Mouse (Mus musculus) embryonic facial prominence, embryonic 11.5 days (tissue): Measurements from ENCODE around the gene Btbd8. TPM values are rescaled to one million over a fixed set of nuclear protein-coding genes. Genes with fewer than 3 reads are reported as not detected.

Experiments used
- ATAC-seq: fragments of 200-750 bp; cut with Nextera tagmentation; replicated peaks from 2 replicates; pipeline ENCODE4 v1.8.0; 2017; ENCODE audit warnings: low read depth; ENCODE audit not compliant: insufficient number of reproducible peaks, low FRiP score, low TSS enrichment
- DNase-seq: peaks from one replicate; pipeline ENCODE4 v3.0.0-alpha.2; 2015; ENCODE audit warnings: low spot score
- H3K27ac ChIP-seq: fragments of 300-500 bp; sonication (generic); replicated peaks from 2 replicates; pipeline ENCODE4 v1.5.1; 2014; ENCODE audit warnings: mild to moderate bottlenecking, low read depth, low read length, control low read depth
- H3K27me3 ChIP-seq: fragments of 300-500 bp; sonication (generic); 2 replicates; pipeline ENCODE4 v1.6.1; 2014; ENCODE audit warnings: mild to moderate bottlenecking, low read length, moderate library complexity, mixed read lengths; ENCODE audit not compliant: control insufficient read depth, insufficient read depth
- H3K36me3 ChIP-seq: fragments of 300-500 bp; sonication (generic); replicated peaks from 2 replicates; pipeline ENCODE4 v1.6.1; 2014; ENCODE audit warnings: low read depth, mild to moderate bottlenecking, low read length, moderate library complexity, mixed read lengths; ENCODE audit not compliant: control insufficient read depth, insufficient read depth
- H3K4me1 ChIP-seq: fragments of 300-500 bp; sonication (generic); 2 replicates; pipeline ENCODE4 v1.6.1; 2014; ENCODE audit warnings: low read length, mixed read lengths; ENCODE audit not compliant: control insufficient read depth, insufficient read depth
- H3K4me2 ChIP-seq: fragments of 300-500 bp; sonication (generic); 2 replicates; pipeline ENCODE4 v1.6.1; 2014; ENCODE audit warnings: low read depth, mild to moderate bottlenecking, control low read depth, low read length, moderate library complexity
- H3K4me3 ChIP-seq: fragments of 300-500 bp; sonication (generic); 2 replicates; pipeline ENCODE4 v1.5.1; 2014; ENCODE audit warnings: low read depth, low read length, control low read depth
- H3K9ac ChIP-seq: fragments of 300-500 bp; sonication (generic); replicated peaks from 2 replicates; pipeline ENCODE4 v1.6.1; 2014; ENCODE audit warnings: mild to moderate bottlenecking, control low read depth, low read length
- H3K9me3 ChIP-seq: fragments of 300-500 bp; sonication (generic); replicated peaks from 2 replicates; pipeline ENCODE4 v1.6.1; 2016; ENCODE audit warnings: mild to moderate bottlenecking, low read length, inconsistent platforms, mixed read lengths; ENCODE audit not compliant: control insufficient read depth
- WGBS: fragments of 180-500 bp; shearing (Covaris S2); extraction: QIAGEN DNeasy Blood & Tissue Kit; methylation state at CpG from one replicate; pipeline ENCODE4 v1.1.7; 2014; 5-methylcytosine and 5-hydroxymethylcytosine counted together
- polyA plus RNA-seq: library from polyadenylated mRNA; unstranded; fragments of >200 nt; fragmentation: Nextera tagmentation; extraction: Ambion mirVana; gene quantifications from 2 replicates; pipeline ENCODE4 v1.2.1, GENCODE M21; 2014

The Btbd8 gene
- polyA plus RNA-seq, 1 experiment from 2014 or later: 5.5 TPM

GRCm38 (mm10) chr5:107436587-107437209 is 1.1 kb upstream of the Btbd8 start:
- DNase-seq (no peak), ATAC-seq (no peak)
- H3K36me3 ChIP-seq: no peaks in the 10 kb centered on the region
- 58% methylated on average over 6 of the region's 6 CpGs for whole genome bisulfite sequencing
- no peak overlapping the region for H3K27ac ChIP-seq
- no peaks in the 10 kb centered on the region for H3K9me3 ChIP-seq
- H3K27me3 ChIP-seq: no peaks in the 10 kb centered on the region
- H3K4me3 ChIP-seq: no peak overlapping the region
- no peaks in the 10 kb centered on the region for H3K4me1 ChIP-seq
- no peak overlapping the region for H3K9ac ChIP-seq
- no peak overlapping the region for H3K4me2 ChIP-seq

- WGBS: 20% methylated on average over 7 of the region's 7 CpGs
- peak overlapping the region; percentile 67; the same call in 1 of the 2 replicates for H3K27ac ChIP-seq
- H3K4me3 ChIP-seq: peak overlapping the region; percentile 80
- H3K9ac ChIP-seq: peak overlapping the region; percentile 96
- ATAC-seq: 0 out of 2 replicates have a peak, but pooled peaks have one; percentile 21
- H3K27me3 ChIP-seq: no peaks in the 10 kb centered on the region
- H3K4me1 ChIP-seq: no peaks in the 10 kb centered on the region
- DNase-seq: peak; percentile 26
- H3K4me2 ChIP-seq: peak overlapping the region; percentile 61
- no peaks in the 10 kb centered on the region for H3K9me3 ChIP-seq
- no peaks in the 10 kb centered on the region for H3K36me3 ChIP-seq
Observed at GRCm38 (mm10) chr5:107438353-107438752, 556 bp downstream of the Btbd8 start.

DNA sequence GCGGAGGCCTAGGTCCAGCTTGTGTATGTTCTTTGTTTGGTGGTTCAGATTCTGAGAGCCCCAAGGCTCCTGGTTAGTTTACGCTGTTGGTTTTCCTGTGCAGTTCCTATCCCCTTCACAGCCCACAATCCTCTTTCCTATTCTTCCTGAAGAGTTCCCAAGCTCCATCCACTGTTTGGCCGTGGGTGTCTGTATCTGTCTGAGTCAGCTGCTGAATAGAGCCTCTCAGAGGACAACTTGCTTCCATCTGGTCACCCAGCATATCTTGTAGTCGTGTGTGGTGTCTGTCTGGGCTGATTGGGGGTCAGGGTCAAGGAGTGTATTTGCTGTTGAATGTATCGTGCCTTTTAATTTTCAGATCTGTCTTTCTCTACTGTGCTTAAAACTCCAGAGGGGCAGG is 4.1 kb downstream of the Btbd8 start:
- 77% methylated on average over 5 of the region's 5 CpGs for WGBS

GRCm38 (mm10) chr5:107444251-107444650 is 6.5 kb downstream of the Btbd8 start:
- no peak overlapping the region for H3K4me3 ChIP-seq
- H3K27ac ChIP-seq: no peak overlapping the region
- DNase-seq (no peak), ATAC-seq (no peak)
- H3K4me2 ChIP-seq: no peak overlapping the region
- H3K4me1 ChIP-seq: no peaks in the 10 kb centered on the region
- no peak overlapping the region for H3K9ac ChIP-seq
- no peaks in the 10 kb centered on the region for H3K9me3 ChIP-seq
- H3K36me3 ChIP-seq: no peaks in the 10 kb centered on the region
- 87% methylated on average over 4 of the region's 4 CpGs for WGBS
- no peaks in the 10 kb centered on the region for H3K27me3 ChIP-seq

More for the DNA sequence above, 4.1 kb downstream of the Btbd8 start:
- H3K4me1 ChIP-seq: no peaks in the 10 kb centered on the region
- H3K4me3 ChIP-seq: no peak overlapping the region
- H3K27me3 ChIP-seq: no peaks in the 10 kb centered on the region
- H3K27ac ChIP-seq: no peak overlapping the region
- no peaks in the 10 kb centered on the region for H3K9me3 ChIP-seq
- no peak for ATAC-seq
- H3K4me2 ChIP-seq: no peak overlapping the region
- no peak overlapping the region for H3K9ac ChIP-seq
- H3K36me3 ChIP-seq: no peaks in the 10 kb centered on the region
- DNase-seq: no peak

GRCm38 (mm10) chr5:107447977-107448376 is 10.2 kb downstream of the Btbd8 start:
- ATAC-seq (no peak), DNase-seq (no peak)
- no peak overlapping the region for H3K27ac ChIP-seq
- no peaks in the 10 kb centered on the region for H3K9me3 ChIP-seq
- H3K27me3 ChIP-seq: no peaks in the 10 kb centered on the region
- no peak overlapping the region for H3K4me3 ChIP-seq
- WGBS: 85% methylated on average over 4 of the region's 4 CpGs
- no peaks in the 10 kb centered on the region for H3K4me1 ChIP-seq
- no peak overlapping the region for H3K4me2 ChIP-seq
- H3K9ac ChIP-seq: no peak overlapping the region
- H3K36me3 ChIP-seq: no peaks in the 10 kb centered on the region

GRCm38 (mm10) chr5:107448784-107449183 is 11.0 kb downstream of the Btbd8 start:
- Histone ChIP-seq H3K9ac (no peak overlapping the region), H3K36me3 (no peaks in the 10 kb centered on the region), H3K4me1 (no peaks in the 10 kb centered on the region), H3K27ac (no peak overlapping the region), H3K4me3 (no peak overlapping the region), H3K27me3 (no peaks in the 10 kb centered on the region), H3K9me3 (no peaks in the 10 kb centered on the region), H3K4me2 (no peak overlapping the region)
- no peak for ATAC-seq
- no peak for DNase-seq
- WGBS: 88% methylated on average over 4 of the region's 4 CpGs

DNA sequence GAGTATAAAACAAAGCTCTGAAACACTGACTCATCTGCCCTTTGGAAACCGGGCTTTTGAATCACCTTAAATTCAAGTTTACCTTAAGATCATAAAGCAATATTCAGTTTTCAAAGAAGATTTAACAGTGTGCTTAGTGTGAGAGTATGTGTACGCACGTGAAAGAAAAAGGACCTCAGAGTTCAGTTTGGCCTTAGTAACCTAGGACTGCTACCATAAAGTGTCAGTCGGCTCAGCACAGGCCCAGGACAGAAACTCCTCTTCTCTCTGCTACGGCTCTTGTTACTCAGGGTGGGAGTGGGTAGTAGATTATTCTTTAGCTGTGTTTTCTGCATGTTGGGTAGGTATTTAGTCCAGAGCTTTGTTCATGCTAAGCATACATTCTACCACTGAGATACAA is 11.8 kb downstream of the Btbd8 start:
- WGBS: 87% methylated on average over 5 of the region's 5 CpGs
- H3K4me1 ChIP-seq: no peaks in the 10 kb centered on the region

GRCm38 (mm10) chr5:107450299-107450698 is 12.5 kb downstream of the Btbd8 start:
- Histone ChIP-seq H3K27me3 (no peaks in the 10 kb centered on the region), H3K4me3 (no peak overlapping the region), H3K27ac (no peak overlapping the region), H3K4me2 (no peak overlapping the region), H3K36me3 (no peaks in the 10 kb centered on the region), H3K9me3 (no peaks in the 10 kb centered on the region), H3K9ac (no peak overlapping the region), H3K4me1 (no peaks in the 10 kb centered on the region)
- DNase-seq (no peak), ATAC-seq (no peak)
- 92% methylated on average over 5 of the region's 5 CpGs for WGBS

More for the DNA sequence above, 11.8 kb downstream of the Btbd8 start:
- H3K9ac ChIP-seq: no peak overlapping the region
- no peaks in the 10 kb centered on the region for H3K27me3 ChIP-seq
- DNase-seq: no peak
- H3K9me3 ChIP-seq: no peaks in the 10 kb centered on the region
- H3K4me2 ChIP-seq: no peak overlapping the region
- H3K4me3 ChIP-seq: no peak overlapping the region
- no peaks in the 10 kb centered on the region for H3K36me3 ChIP-seq
- ATAC-seq: no peak
- H3K27ac ChIP-seq: no peak overlapping the region
